Mouse (Mus musculus) myocyte (in vitro differentiated cells): ENCODE measurements around the gene Rtn4ip1.

Experiments
- CEBPB ChIP-seq: IDR thresholded peaks from 2 replicates; pipeline ENCODE4 v1.6.1; 2011; ENCODE audit warnings: mild to moderate bottlenecking, moderate library complexity; ENCODE audit not compliant: poor library complexity, insufficient read depth, severe bottlenecking
- MYOG ChIP-seq, 3 experiments: IDR thresholded peaks; one replicate each; pipeline ENCODE4 v1.6.1; 2011; ENCODE audit warnings: control low read depth in 2 of 3, low read depth in 2 of 3, mild to moderate bottlenecking in 2 of 3; ENCODE audit not compliant: insufficient read length in 2 of 3, control insufficient read depth in 1 of 3, insufficient read depth in 1 of 3
- POLR2A ChIP-seq: IDR thresholded peaks from one replicate; pipeline ENCODE4 v1.6.1; 2011; ENCODE audit warnings: low read depth, mild to moderate bottlenecking, control low read depth, moderate library complexity; ENCODE audit not compliant: insufficient read length
- REST ChIP-seq: IDR thresholded peaks from one replicate; pipeline ENCODE4 v1.6.1; 2011; ENCODE audit warnings: mild to moderate bottlenecking, control low read depth, moderate library complexity; ENCODE audit not compliant: insufficient read depth, insufficient read length
- SRF ChIP-seq: IDR thresholded peaks from one replicate; pipeline ENCODE4 v1.6.1; 2011; ENCODE audit warnings: low read depth; ENCODE audit not compliant: control insufficient read depth, insufficient read length
- TCF12 ChIP-seq: IDR thresholded peaks from one replicate; pipeline ENCODE4 v1.6.1; 2011; ENCODE audit warnings: mild to moderate bottlenecking, control low read depth; ENCODE audit not compliant: poor library complexity, insufficient read depth, severe bottlenecking
- TCF3 ChIP-seq: IDR thresholded peaks from one replicate; pipeline ENCODE4 v1.6.1; 2011; ENCODE audit warnings: low read depth, control low read depth; ENCODE audit not compliant: insufficient read length
- USF1 ChIP-seq: IDR thresholded peaks from one replicate; pipeline ENCODE4 v1.6.1; 2011; ENCODE audit warnings: low read depth, mild to moderate bottlenecking, control low read depth, moderate library complexity

- TF ChIP-seq TCF12, result no peak
- no peak for TF ChIP-seq TCF3
- TF ChIP-seq MYOG (IDR thresholded peaks at IDR 0.05; ENCODE audit: control insufficient read depth in 1 of 3, insufficient read depth in 1 of 3, insufficient read length in 2 of 3, low read depth in 2 of 3), result peak in 1 of 3 experiments; percentile 2
- peak; percentile 66 for TF ChIP-seq POLR2A
- no peak for TF ChIP-seq CEBPB
- no peak for TF ChIP-seq REST
- no peak for TF ChIP-seq SRF
- no peak for TF ChIP-seq USF1
These were observed 102.0 kb downstream of the Rtn4ip1 start for GRCm38 (mm10) chr10:44003551-44004151.
